Mouse (Mus musculus) liver, postnatal 0 days (tissue): ENCODE data around the gene Syt5.

ENCODE experiments used
- CTCF ChIP-seq: sonication (generic); IDR thresholded peaks from 2 replicates; pipeline ENCODE4 v1.5.1; 2016; ENCODE audit warnings: antibody characterized with exemption, low read depth
- EP300 ChIP-seq: IDR thresholded peaks from 2 replicates; pipeline ENCODE4 v1.6.1; 2016; ENCODE audit warnings: antibody characterized with exemption, low read depth, mild to moderate bottlenecking

GRCm38 (mm10) chr7:4501558-4502397 is 45.6 kb downstream of the Syt5 start, which contains the start of gene Ppp1r12c:
- TF ChIP-seq CTCF (no peak), EP300 (no peak)
